Mouse (Mus musculus) layer of hippocampus, adult 6 months (tissue): ENCODE data around the gene Cst13. TPM values are rescaled to one million over a fixed set of nuclear protein-coding genes. Genes with fewer than 3 reads are reported as not detected.

Source experiments
- long read RNA-seq, 2 experiments: library from polyadenylated mRNA; unstranded; transcript quantifications; one replicate each; pipeline ENCODE4 v2.0.0; 2019 to 2020
- polyA plus RNA-seq: library from polyadenylated mRNA; unstranded; fragments of <200 nt; fragmentation: Nextera tagmentation; gene quantifications from 2 replicates; pipeline ENCODE4 v1.2.3, GENCODE M21; 2021

Cst13 gene
- not detected in 2 replicates for polyA plus RNA-seq
- long read RNA-seq, experiment 1 = 0 reads
- long read RNA-seq, experiment 2 = 0 reads

DNA sequence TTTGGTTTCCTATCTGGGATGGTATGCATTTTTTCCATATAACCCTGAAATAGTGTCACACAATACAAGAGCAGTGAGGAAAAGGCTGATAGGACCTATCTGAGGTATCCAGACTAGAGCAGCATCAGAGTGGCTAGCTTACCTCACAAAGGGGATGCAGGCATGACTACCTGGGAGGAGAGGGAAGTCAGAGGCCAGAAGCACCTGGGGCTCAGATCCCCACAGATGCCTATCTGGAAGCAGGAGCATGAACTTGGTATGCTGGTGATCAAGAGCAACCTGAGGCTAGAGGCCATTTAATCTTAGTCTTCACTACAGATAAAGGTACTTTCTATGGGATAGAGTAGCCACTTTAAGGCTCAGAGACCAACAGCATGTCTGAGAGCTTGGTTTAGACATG lies at the start of gene Cst13:
Gene Cst13, plus strand, starts transcription at position 173 of the 400 bp plus-strand sequence.

DNA sequence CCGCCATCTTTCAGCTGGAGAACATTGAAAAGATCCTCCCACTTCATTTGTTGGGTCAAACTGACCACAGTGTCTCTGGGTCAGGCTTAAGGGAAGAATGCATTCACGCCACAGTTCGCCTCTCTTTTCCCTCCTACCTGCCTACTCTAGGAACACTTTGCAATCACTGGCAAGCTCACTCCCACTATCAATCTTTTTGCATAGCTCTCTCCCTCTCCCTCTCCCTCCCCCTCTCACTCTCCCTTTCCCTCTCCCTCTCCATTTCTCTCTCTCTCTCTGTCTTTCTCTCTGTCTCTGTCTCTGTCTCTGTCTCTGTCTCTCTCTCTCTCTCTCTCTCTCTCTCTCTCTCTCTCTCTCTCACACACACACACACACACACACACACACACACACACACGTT lies 48.5 kb upstream of the Cst13 start, which contains the start of gene Cst11:
Gene Cst11, minus strand, starts transcription at position 101 of the 400 bp plus-strand sequence.

DNA sequence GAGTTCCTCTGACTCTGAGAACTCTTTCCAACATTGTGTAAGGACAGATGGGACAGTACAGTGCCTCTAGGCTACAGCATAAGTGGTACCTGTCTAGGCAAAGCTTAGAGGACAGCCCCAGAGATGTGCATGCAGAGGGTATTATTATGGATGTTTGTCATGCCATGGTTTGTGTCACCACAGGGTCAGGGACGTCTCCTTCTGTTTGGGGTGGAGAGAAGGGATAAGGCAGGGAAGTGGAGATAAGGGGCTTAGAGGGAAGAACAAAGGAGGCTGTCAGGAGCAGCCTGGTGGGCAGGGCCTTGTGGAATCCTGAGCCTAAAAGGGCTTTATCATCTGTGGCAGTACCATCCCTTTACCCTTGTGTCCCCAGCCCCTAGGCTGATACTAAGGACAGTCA lies 38.2 kb upstream of the Cst13 start, which contains the start of gene 8030411F24Rik:
Gene 8030411F24Rik, plus strand, starts transcription at position 301 of the 400 bp plus-strand sequence.

DNA sequence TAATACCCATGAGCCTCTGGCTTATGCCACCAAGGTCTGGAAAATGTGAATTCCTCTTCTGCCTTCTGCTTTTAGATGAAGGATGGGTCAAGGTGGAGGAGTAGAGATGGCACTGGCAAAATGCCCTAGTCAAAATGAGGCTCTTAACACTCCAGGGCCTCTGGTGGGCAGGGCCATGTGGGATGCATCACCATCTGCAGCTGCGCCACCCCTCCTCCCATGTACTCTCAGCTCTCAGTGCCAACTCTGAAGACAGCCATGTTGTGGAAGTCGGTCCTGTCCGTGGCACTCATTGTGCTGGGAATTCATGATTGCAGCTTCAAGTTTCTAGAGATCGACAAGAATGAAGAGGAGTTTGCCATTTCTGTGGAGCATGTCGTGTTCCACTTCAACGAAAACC lies 30.7 kb upstream of the Cst13 start, which contains the start of gene Cst12:
Gene Cst12, plus strand, starts transcription at position 220 of the 400 bp plus-strand sequence.

DNA sequence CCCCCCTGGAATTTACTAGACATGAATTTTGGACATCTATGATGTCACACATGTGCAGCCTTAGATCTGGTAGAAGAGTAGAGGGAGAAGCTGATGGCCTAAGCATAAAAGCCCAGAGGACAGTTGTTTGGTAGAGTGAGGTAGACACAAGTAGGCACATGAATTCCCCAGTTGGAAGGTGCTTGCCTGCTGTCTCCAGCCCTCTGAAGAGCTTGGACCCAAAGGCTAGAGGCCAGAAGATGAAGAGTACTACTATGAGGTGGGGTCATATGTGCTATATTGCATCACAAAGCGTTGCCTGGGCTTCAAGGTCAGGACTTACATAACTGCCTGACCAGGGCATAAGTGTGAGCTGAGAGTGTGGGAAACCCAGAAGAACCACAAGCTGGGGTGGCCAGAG lies 21.4 kb upstream of the Cst13 start, which contains the start of gene Cst8:
Gene Cst8, plus strand, starts transcription at position 301 of the 400 bp plus-strand sequence.

DNA sequence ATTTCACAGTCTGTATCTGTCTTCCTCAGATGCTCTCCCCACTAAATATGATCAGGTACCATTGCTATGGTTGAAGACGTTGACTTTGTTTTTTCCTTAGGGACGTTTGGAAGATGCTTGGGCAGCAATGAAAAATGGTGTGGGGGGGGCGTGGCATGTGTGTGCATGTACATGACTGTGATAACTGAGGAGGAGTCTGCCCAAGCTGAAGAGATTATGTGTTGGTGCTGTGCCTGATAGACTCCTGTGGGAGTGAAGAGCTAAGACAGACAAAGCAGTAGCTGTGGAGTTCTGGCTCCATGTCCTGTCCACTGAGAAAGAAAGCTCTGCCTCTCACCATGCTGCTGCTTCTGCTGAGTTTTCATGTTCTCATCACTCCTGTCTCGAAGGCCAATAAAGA lies 15.0 kb downstream of the Cst13 start, which contains the start of gene Cst9:
Gene Cst9, plus strand, starts transcription at position 236 of the 400 bp plus-strand sequence.

DNA sequence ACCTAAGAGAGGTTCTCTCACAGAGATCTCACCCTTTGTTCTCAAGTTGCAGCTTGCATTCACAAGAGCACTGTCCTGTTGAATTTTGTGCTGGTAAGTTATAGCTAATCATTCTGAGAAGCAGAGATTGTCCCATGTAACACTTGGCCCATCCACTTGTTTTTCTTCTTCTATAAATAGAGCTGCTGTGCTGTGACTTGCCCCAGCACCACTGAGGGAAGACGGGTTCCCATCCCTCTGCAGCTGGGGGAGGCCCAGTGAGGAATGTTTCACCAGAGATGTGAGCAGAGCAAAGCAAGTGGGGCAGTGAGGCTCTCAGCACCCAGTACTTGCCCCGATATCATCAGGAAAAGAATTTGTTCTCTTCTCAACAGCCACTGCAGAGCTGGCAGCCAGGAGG lies 45.1 kb downstream of the Cst13 start, which contains the start of gene 9230104L09Rik:
Gene 9230104L09Rik, minus strand, starts transcription at position 73 of the 400 bp plus-strand sequence.

DNA sequence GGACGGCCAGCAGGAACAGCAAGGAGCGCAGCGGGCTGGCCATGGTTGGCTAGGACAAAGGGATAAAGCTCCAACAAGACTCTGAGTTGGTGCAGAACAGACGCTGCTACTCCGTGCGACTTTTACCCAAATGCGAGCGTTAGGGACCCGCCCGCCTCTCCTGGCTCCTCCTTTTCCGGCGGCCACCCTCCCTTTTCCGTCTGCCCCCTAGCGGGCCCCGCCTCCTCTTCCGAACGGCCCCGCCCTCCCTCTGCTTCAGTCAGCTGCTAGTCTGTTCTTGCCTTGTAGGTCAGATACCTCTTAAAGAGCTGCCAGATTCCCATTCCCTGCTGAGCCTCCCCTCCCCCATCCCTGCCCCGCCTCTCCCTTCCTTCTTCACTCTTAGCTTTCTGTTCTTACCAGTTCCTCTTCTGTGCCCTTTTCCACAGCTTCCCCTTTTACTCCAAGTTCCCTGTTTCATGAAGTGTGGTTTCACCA lies 55.5 kb downstream of the Cst13 start, which contains the start of gene Cst3:
Gene Cst3, minus strand, starts transcription at position 358 of the 477 bp plus-strand sequence.

Other genes starting within 250 kb of the Cst13 start
- 29.7 and 33.4 TPM in 2 replicates for gene Nxt1, start 147.5 kb upstream of the Cst13 start, polyA plus RNA-seq
- 12.6 and 14.5 TPM in 2 replicates for gene Gzf1, start 139.1 kb upstream of the Cst13 start, polyA plus RNA-seq
- gene Napb, start 87.6 kb upstream of the Cst13 start, polyA plus RNA-seq = 162 and 169 TPM in 2 replicates
- gene Cstl1, start 69.7 kb upstream of the Cst13 start, polyA plus RNA-seq = not detected in 2 replicates
- gene Cst11, start 48.6 kb upstream of the Cst13 start, polyA plus RNA-seq = not detected in 2 replicates
- not detected in 2 replicates for gene 8030411F24Rik, start 38.1 kb upstream of the Cst13 start, polyA plus RNA-seq
- 0.31 TPM in 1 of 2 replicates, not detected in the other for gene Cst12, start 30.7 kb upstream of the Cst13 start, polyA plus RNA-seq
- not detected in 2 replicates for gene Cst8, start 21.3 kb upstream of the Cst13 start, polyA plus RNA-seq
- gene Cst9, start 15.1 kb downstream of the Cst13 start, polyA plus RNA-seq = not detected in 2 replicates
- not detected in 2 replicates for gene 9230104L09Rik, start 45.0 kb downstream of the Cst13 start, polyA plus RNA-seq
- gene Cst3, start 55.6 kb downstream of the Cst13 start, polyA plus RNA-seq = 13,390 and 16,424 TPM in 2 replicates
- not detected in 2 replicates for gene Gm1330, start 183.2 kb downstream of the Cst13 start, polyA plus RNA-seq
- gene Gm10750, start 197.2 kb downstream of the Cst13 start, polyA plus RNA-seq = not detected in 2 replicates